8 mouse cellular contexts compared by ENCODE assay signal in genomic region chr3:35574402-35574801, GRCm38 (mm10).
DNase-seq lines count a peak whose midpoint lies in the region.

No protein-coding gene starts in this region.

- peak; percentile 4 to 9 for DNase-seq in cerebellum, adult 18-20 months
- DNase-seq in cerebellum, adult 11-12 months: no peak
- DNase-seq in urinary bladder, postnatal 25 days (ENCODE audit: low spot score): peak; percentile 40
- DNase-seq in urinary bladder, postnatal 4 days (ENCODE audit: low spot score in 2 of 2): no peak
- peak; percentile 39 to 73 for DNase-seq in frontal cortex, postnatal 10 days (ENCODE audit: low spot score in 2 of 2)
- DNase-seq in left cerebral cortex, adult 9 months (ENCODE audit: low spot score in 2 of 2): peak; percentile 30 to 69
- peak; percentile 84 for DNase-seq in retina, embryonic 14.5 days (ENCODE audit: low spot score)
- no peak for DNase-seq in kidney, adult 11 months

Comparison
In these comparisons a context has a peak if more than half of its experiments do, and no peak if none do; other contexts are left out.
1. DNase-seq: peak in cerebellum, adult 18-20 months (2 of 2), urinary bladder, postnatal 25 days (single experiment), frontal cortex, postnatal 10 days (2 of 2), left cerebral cortex, adult 9 months (2 of 2) and retina, embryonic 14.5 days (single experiment); none in cerebellum, adult 11-12 months (single experiment), urinary bladder, postnatal 4 days (0 of 2) and kidney, adult 11 months (single experiment).